Comparison of ENCODE assay signal across 7 mouse cellular contexts in the genomic region with DNA sequence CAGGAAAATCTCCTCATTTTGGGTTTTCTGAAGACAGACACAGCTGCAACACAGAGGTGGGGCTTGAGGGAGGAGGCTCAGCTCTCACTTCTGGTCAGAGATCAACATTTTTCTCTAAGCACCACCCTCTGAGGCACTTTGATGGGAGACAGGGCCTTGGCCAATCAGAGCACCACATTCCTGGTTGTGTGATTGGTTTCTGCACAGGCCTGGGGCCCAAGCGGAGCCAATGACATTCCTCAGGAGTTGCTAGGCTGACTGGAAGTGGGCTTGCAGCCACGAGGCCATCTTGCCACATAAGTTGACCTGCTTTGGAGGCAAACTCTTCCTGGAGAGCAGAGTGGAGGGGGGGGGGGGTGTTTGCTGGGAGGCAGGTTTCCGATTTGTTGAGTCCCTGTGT. TPM values are rescaled to one million over a fixed set of nuclear protein-coding genes. Genes with fewer than 3 reads are reported as not detected.
A peak's percentile ranks its signal among the peaks of the same experiment; 100 is the strongest.
DNase-seq lines count a peak whose midpoint lies in the region; ATAC-seq lines count a peak whose summit lies in the region.

No protein-coding gene starts in this region.

- peak overlapping the region; percentile 81 for H3K27ac ChIP-seq in limb, embryonic 10.5 days
- peak overlapping the region; percentile 49; the same call in 1 of the 2 replicates for H3K27ac ChIP-seq in neural tube, embryonic 15.5 days (replicated peaks)

- intact Hi-C loops in heart, postnatal 25 days (cut with DNase I) = loop anchor here (5.0 kb wide), 1 partner anchor 35 kb away; no protein-coding TSS in a partner anchor

- no peaks in the 10 kb centered on the region for H3K36me3 ChIP-seq in limb, embryonic 10.5 days
- H3K36me3 ChIP-seq in neural tube, embryonic 15.5 days = no peaks in the 10 kb centered on the region

- no peak overlapping the region for H3K4me3 ChIP-seq in limb, embryonic 10.5 days
- no peak overlapping the region for H3K4me3 ChIP-seq in neural tube, embryonic 15.5 days (replicated peaks)

- peak; percentile 29 for DNase-seq in urinary bladder, postnatal 25 days (ENCODE audit: low spot score)
- no peak for DNase-seq in urinary bladder, adult 2 months (ENCODE audit: low spot score)
- peak; percentile 68 for DNase-seq in embryo, embryonic 11.5 days (ENCODE audit: low read depth, low spot score)
- peak; percentile 16 for DNase-seq in heart, postnatal 25 days (ENCODE audit: low spot score)
- DNase-seq in limb, embryonic 10.5 days (ENCODE audit: low spot score) = peak; percentile 74
- no peak for DNase-seq in thymus, postnatal 4 days

- H3K9ac ChIP-seq in neural tube, embryonic 15.5 days (replicated peaks) = no peak overlapping the region

- WGBS in limb, embryonic 10.5 days = 39% methylated on average over 3 of the region's 3 CpGs
- WGBS in neural tube, embryonic 15.5 days = 43% methylated on average over 3 of the region's 3 CpGs

- H3K27me3 ChIP-seq in limb, embryonic 10.5 days (ENCODE audit: low read depth, poor library complexity, severe bottlenecking) = no peaks in the 10 kb centered on the region
- H3K27me3 ChIP-seq in neural tube, embryonic 15.5 days (replicated peaks) = no peaks in the 10 kb centered on the region; the same call in 1 of the 2 replicates

- peaks cover 48% of the 10 kb centered on the region for H3K4me1 ChIP-seq in limb, embryonic 10.5 days
- H3K4me1 ChIP-seq in neural tube, embryonic 15.5 days = peaks cover 7% of the 10 kb centered on the region

- H3K9me3 ChIP-seq in limb, embryonic 10.5 days (replicated peaks) = no peaks in the 10 kb centered on the region
- H3K9me3 ChIP-seq in neural tube, embryonic 15.5 days (replicated peaks) = no peaks in the 10 kb centered on the region

- ATAC-seq in neural tube, embryonic 15.5 days (ENCODE audit: low FRiP score) = no peak

- no peak overlapping the region for H3K4me2 ChIP-seq in neural tube, embryonic 15.5 days

RNA-seq across cellular contexts. Expression of a gene that starts 4.7 kb away (rescaled TPM):
- 3.1 and 3.6 TPM in 2 replicates for polyA plus RNA-seq in urinary bladder, adult 2 months (2012; rRNA removed)
- total RNA-seq in heart, postnatal 25 days (2021) = 1 to 10 TPM; 1.2 to 1.3 TPM
- 158 and 194 TPM in 2 replicates for polyA plus RNA-seq in limb, embryonic 10.5 days (2016; fragmentation: Nextera tagmentation; extraction: Ambion mirVana)
- 19.9 and 25.5 TPM in 2 replicates for polyA plus RNA-seq in neural tube, embryonic 15.5 days (2015; fragmentation: Nextera tagmentation; extraction: Ambion mirVana)

Comparison
In these comparisons a context has a peak if more than half of its experiments do, and no peak if none do; other contexts are left out.
1. DNase-seq: peak in urinary bladder, postnatal 25 days (single experiment), embryo, embryonic 11.5 days (single experiment), heart, postnatal 25 days (single experiment) and limb, embryonic 10.5 days (single experiment); none in urinary bladder, adult 2 months (single experiment) and thymus, postnatal 4 days (single experiment).